Mouse (Mus musculus) ES-E14 (cell line): ENCODE data around the gene Slc5a5. TPM values are rescaled to one million over a fixed set of nuclear protein-coding genes. Genes with fewer than 3 reads are reported as not detected.

Experiments
- DNase-seq: peaks from one replicate; pipeline ENCODE4 v3.0.0-alpha.2; 2013; ENCODE audit warnings: low read depth, low spot score
- H3K27ac ChIP-seq: 2 replicates; pipeline ENCODE4 v1.5.1; 2012; ENCODE audit warnings: low read depth, mild to moderate bottlenecking, low read length, moderate library complexity, mixed read lengths; ENCODE audit not compliant: poor library complexity, insufficient read depth, severe bottlenecking
- H3K36me3 ChIP-seq: 2 replicates; pipeline ENCODE4 v1.6.1; 2012; ENCODE audit warnings: mild to moderate bottlenecking, low read length, moderate library complexity, mixed read lengths; ENCODE audit not compliant: control insufficient read depth, poor library complexity, insufficient read depth, severe bottlenecking
- H3K4me1 ChIP-seq, 2 experiments: fragments of 150-350 bp in 1 of 2; sonication (generic) in 1 of 2; 2 replicates each; pipeline ENCODE4 v1.6.1; 2012; ENCODE audit warnings: low read length in 2 of 2, mild to moderate bottlenecking in 1 of 2, mixed read lengths in 1 of 2; ENCODE audit not compliant: control insufficient read depth in 2 of 2, insufficient read depth in 2 of 2, poor library complexity in 1 of 2
- H3K4me3 ChIP-seq, 2 experiments: fragments of 150-350 bp in 1 of 2; sonication (generic) in 1 of 2; 2 replicates each; pipeline ENCODE4 v1.5.1; 2012; ENCODE audit warnings: low read length in 2 of 2, low read depth in 1 of 2, mild to moderate bottlenecking in 1 of 2, mixed read lengths in 1 of 2; ENCODE audit not compliant: insufficient read depth in 1 of 2, poor library complexity in 1 of 2, severe bottlenecking in 1 of 2
- H3K9ac ChIP-seq: 2 replicates; pipeline ENCODE4 v1.6.1; 2012; ENCODE audit warnings: low read depth, mild to moderate bottlenecking, low read length, mixed read lengths; ENCODE audit not compliant: poor library complexity, insufficient read depth, severe bottlenecking
- H3K9me3 ChIP-seq: fragments of 150-350 bp; sonication (generic); 2 replicates; pipeline ENCODE4 v1.6.1; 2012; ENCODE audit warnings: low read depth, mild to moderate bottlenecking, low read length; ENCODE audit not compliant: control insufficient read depth, insufficient read depth
- CHD2 ChIP-seq: IDR thresholded peaks from 2 replicates; pipeline ENCODE4 v1.6.1; 2014; ENCODE audit warnings: mild to moderate bottlenecking, low read depth, low read length, inconsistent platforms
- HCFC1 ChIP-seq: IDR thresholded peaks from 2 replicates; pipeline ENCODE4 v1.6.1; 2012; ENCODE audit warnings: low read length, inconsistent platforms, borderline replicate concordance; ENCODE audit not compliant: insufficient read depth
- MAFK ChIP-seq: IDR thresholded peaks from 2 replicates; pipeline ENCODE4 v1.6.1; 2014; ENCODE audit warnings: mild to moderate bottlenecking, low read depth, low read length, inconsistent platforms; ENCODE audit not compliant: insufficient read depth
- ZC3H11A ChIP-seq: IDR thresholded peaks from 2 replicates; pipeline ENCODE4 v1.6.1; 2012; ENCODE audit warnings: low read depth, mild to moderate bottlenecking, inconsistent platforms, low read length, borderline replicate concordance
- ZNF384 ChIP-seq: IDR thresholded peaks from 2 replicates; pipeline ENCODE4 v1.6.1; 2012; ENCODE audit warnings: low read depth, low read length, inconsistent platforms
- in situ Hi-C, 2 experiments: fragments of 600-800 bp; cut with MboI; formaldehyde crosslinking; loops; one replicate each; pipeline ENCODE4 v1.15.1; 2025; ENCODE audit warnings: low sequenced_read_pairs in 2 of 2, inconsistent platforms in 1 of 2; ENCODE audit not compliant: unreplicated experiment in 2 of 2
- total RNA-seq: library from RNA; depleted of rRNA; stranded (reverse); fragments of 300-350 nt; gene quantifications from 2 replicates; pipeline ENCODE4 v1.2.3, GENCODE M21; 2012

Slc5a5 gene
- total RNA-seq, 1 experiment: 3.4 TPM

DNA sequence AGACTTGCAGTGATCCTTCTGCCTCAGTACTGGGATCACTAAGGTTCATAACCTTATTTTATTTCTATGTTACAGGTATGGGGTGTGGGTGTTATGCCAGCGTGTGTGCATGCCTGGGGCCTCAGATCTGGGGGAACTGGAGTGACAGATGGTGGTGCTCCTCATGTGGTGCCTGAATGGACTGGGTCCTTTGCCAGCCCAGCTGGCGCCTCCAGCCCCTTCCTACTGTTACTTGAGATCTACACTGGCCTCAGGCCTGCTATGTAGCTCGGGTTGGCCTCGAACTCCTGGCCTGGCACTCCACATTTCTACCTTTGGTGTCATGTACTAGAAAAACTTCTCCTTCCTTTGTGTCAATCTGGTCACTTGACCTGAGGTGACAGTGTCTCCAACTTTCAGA lies 8.4 kb downstream of the Slc5a5 start:
- H3K9me3 ChIP-seq: no peaks in the 10 kb centered on the region
- in situ Hi-C loops: no loop called here
- no peak overlapping the region for H3K4me3 ChIP-seq
- no peaks in the 10 kb centered on the region for H3K36me3 ChIP-seq
- H3K4me1 ChIP-seq: peaks cover 4 to 29% of the 10 kb centered on the region in 2 experiments
- H3K27ac ChIP-seq: no peak overlapping the region
- TF ChIP-seq MAFK (no peak), CHD2 (no peak), HCFC1 (no peak)
- no peak overlapping the region for H3K9ac ChIP-seq
- no peak for DNase-seq

DNA sequence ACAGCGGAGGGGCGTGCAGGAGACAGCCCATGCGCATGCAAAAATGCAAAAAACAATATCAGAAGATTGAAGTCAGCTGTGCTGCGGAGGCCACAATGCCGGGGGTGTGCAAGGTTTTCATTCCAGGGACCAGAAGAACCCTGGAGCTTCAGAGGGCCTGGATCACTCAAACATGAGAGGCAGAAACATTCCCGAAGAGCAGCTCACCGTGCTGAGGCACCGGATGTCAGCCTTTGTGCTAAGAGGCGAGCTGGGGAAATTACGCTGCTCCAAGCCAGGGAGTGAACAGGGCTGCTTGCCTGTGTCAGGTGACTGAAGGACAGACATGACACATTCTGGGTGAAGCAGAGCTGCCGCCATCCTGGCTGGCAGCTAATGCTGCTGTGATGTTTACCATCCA lies 12.0 kb downstream of the Slc5a5 start:
- H3K9me3 ChIP-seq: no peaks in the 10 kb centered on the region
- peaks cover 0 to 28% of the 10 kb centered on the region in 2 experiments; a peak in 2 of 4 replicates for H3K4me1 ChIP-seq
- TF ChIP-seq CHD2: no peak
- TF ChIP-seq ZC3H11A: no peak
- TF ChIP-seq ZNF384: no peak
- no peak for TF ChIP-seq MAFK
- TF ChIP-seq HCFC1: no peak
- peak overlapping the region; percentile 4; the same call in 1 of the 2 replicates for H3K9ac ChIP-seq
- no peak for DNase-seq
- peak overlapping the region in 1 of 2 experiments; percentile 27; a peak in 1 of 4 replicates for H3K4me3 ChIP-seq
- in situ Hi-C loops: no loop called here
- no peaks in the 10 kb centered on the region for H3K36me3 ChIP-seq
- 0 out of 2 replicates have a peak overlapping the region, but pooled peaks have one; percentile 12 for H3K27ac ChIP-seq

DNA sequence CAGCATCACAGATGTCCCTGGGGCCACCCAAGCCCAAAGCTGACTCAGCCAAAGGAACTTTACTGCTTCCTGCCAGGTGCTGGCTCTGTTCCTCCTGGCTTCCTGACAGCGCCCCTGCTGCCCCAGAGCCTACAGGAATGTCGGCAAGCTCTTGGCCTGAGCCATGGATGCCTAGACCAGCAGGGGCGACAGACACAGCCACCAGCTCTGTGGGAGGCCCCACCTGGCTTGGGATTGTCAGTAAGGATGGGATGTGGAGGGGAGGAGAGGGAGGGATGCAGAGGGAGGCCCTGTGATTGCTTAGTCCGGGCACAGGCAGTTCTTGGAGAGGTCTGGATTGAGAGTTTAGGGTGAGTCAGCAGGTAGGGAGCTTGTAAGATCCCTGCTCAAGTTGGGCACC lies 12.4 kb downstream of the Slc5a5 start:
- Histone ChIP-seq H3K4me3 (peak overlapping the region in 1 of 2 experiments; percentile 27; a peak in 1 of 4 replicates), H3K9me3 (no peaks in the 10 kb centered on the region), H3K36me3 (no peaks in the 10 kb centered on the region), H3K27ac (no peak overlapping the region), H3K9ac (peak overlapping the region; percentile 4; the same call in 1 of the 2 replicates), H3K4me1 (peaks cover 0 to 25% of the 10 kb centered on the region in 2 experiments; a peak in 2 of 4 replicates)
- no peak for DNase-seq
- in situ Hi-C loops: no loop called here
- no peak for TF ChIP-seq HCFC1
- no peak for TF ChIP-seq CHD2
- TF ChIP-seq ZNF384: no peak
- no peak for TF ChIP-seq ZC3H11A
- 0 out of 2 replicates have a peak, but pooled peaks have one; percentile 52 for TF ChIP-seq MAFK

DNA sequence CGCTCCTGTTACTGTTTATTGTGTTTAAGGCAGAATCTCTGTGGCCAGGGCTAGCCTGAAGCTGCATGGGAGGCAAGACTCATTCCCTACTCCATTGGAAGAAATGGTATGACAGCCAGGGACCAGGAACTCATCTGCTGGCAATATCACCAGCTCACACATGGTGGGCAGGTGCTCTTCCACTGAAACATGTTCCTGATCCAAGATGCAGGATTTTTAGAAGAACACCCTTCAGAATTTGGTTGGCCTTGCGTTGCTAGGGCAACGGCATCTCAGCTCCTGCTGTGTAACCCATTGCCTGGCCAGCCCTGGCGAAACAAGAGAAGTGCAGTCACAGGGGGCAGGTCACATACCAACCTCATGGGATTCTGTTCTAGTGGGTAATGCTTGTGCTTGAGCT lies 13.1 kb downstream of the Slc5a5 start:
- no peaks in the 10 kb centered on the region for H3K9me3 ChIP-seq
- TF ChIP-seq CHD2: no peak
- no peak for TF ChIP-seq ZNF384
- no peak for TF ChIP-seq MAFK
- in situ Hi-C loops: no loop called here
- no peak overlapping the region for H3K27ac ChIP-seq
- no peak for DNase-seq
- H3K4me1 ChIP-seq: peaks cover 0 to 25% of the 10 kb centered on the region in 2 experiments; a peak in 2 of 4 replicates
- no peak overlapping the region for H3K9ac ChIP-seq
- H3K4me3 ChIP-seq: no peak overlapping the region
- no peaks in the 10 kb centered on the region for H3K36me3 ChIP-seq

DNA sequence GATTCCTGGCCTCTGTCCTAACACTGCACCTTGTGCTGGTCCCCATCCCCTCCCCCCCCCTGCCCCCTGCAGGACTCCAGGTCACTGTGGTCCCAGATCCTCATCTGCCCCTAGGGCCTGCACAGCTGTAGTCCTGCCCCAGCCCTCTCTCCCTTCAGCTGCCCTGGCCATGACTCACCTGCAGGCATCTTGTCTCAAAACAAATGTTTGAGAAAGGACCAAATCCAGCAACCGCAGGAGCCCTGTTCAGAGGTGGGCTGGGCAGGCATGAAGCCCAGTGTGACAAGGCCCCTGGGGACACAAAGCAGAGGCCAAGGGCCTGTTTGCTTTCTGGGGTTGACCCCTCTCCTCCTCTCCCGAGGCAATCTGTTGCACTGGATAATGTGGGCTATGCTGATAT lies 14.4 kb downstream of the Slc5a5 start:
- H3K9ac ChIP-seq: no peak overlapping the region
- H3K4me1 ChIP-seq: peaks cover 2 to 22% of the 10 kb centered on the region in 2 experiments; a peak in 3 of 4 replicates
- in situ Hi-C loops: no loop called here
- no peaks in the 10 kb centered on the region for H3K9me3 ChIP-seq
- no peak overlapping the region for H3K27ac ChIP-seq
- no peak overlapping the region for H3K4me3 ChIP-seq
- no peaks in the 10 kb centered on the region for H3K36me3 ChIP-seq
- no peak for TF ChIP-seq ZNF384
- no peak for TF ChIP-seq HCFC1
- TF ChIP-seq CHD2: no peak
- no peak for TF ChIP-seq ZC3H11A
- TF ChIP-seq MAFK: no peak
- DNase-seq: no peak
